Mouse (Mus musculus) cerebellum, adult 2 months (tissue): ENCODE measurements around the gene Carmil2.

ENCODE experiments used
- CTCF ChIP-seq: fragments of 200-500 bp; IDR thresholded peaks from 2 replicates; pipeline ENCODE4 v1.5.1; 2011; ENCODE audit warnings: low read depth, mild to moderate bottlenecking, control low read depth, low read length, moderate library complexity, borderline replicate concordance; ENCODE audit not compliant: insufficient read depth
- POLR2A ChIP-seq: fragments of 200-500 bp; IDR thresholded peaks from 2 replicates; pipeline ENCODE4 v1.6.1; 2011; ENCODE audit warnings: low read length, control low read depth, borderline replicate concordance; ENCODE audit not compliant: insufficient read depth

GRCm38 (mm10) chr8:105640511-105640910 lies 45.6 kb upstream of the Carmil2 start:
- no peak for TF ChIP-seq CTCF
- TF ChIP-seq POLR2A = no peak
